Mouse (Mus musculus): ENCODE data around the gene Map4k5.

Gene Map4k5

GRCm38 (mm10) chr12:69759267-69759885 is 133.6 kb downstream of the Map4k5 start:
- in situ Hi-C loops (cut with MboI, MseI), result loop anchor here in 1 of 2 experiments (10.0 kb wide), 1 partner anchor 1185 kb away; no protein-coding TSS in a partner anchor

GRCm38 (mm10) chr12:69758221-69759185 is 134.5 kb downstream of the Map4k5 start:
- in situ Hi-C loops (cut with MboI, MseI), result loop anchor here in 1 of 2 experiments (10.0 kb wide), 1 partner anchor 1184 kb away; no protein-coding TSS in a partner anchor

DNA sequence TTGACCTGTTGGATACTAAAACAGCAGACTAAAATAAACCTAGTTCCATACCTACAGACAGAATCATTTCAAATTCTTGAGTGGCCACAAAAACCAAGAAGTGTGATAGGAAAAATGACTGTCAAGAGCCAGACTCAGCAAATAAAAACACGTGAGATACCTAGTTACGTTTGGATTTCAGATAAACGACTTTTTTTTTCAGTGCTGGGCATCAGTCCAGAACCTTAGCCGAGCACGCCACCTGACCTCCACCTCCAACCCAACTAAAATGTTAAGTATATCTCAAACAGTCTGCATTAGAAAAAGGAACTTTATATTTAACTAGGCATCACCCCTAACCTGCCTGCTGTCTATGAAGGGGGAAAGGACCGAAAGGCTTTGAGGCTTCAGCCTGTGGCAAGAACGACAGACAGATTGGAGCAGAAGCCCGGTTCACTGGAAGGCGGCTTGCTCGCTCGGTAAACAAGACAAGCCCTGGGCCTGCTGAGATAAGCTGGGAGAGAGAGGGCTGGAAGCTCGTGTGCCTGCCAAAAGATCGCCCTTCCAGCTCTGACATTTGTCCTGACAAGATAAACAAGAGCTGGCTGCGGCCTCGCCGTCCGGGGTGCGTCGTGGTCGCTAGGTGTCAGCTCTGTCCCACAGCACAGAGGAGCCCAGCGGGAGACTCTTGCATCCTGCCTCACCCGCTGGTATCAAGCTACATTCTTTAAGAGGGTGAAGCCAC is 135.4 kb downstream of the Map4k5 start:
- in situ Hi-C loops (cut with MboI, MseI), result loop anchor here in 1 of 2 experiments (10.0 kb wide), 1 partner anchor 1183 kb away; no protein-coding TSS in a partner anchor

DNA sequence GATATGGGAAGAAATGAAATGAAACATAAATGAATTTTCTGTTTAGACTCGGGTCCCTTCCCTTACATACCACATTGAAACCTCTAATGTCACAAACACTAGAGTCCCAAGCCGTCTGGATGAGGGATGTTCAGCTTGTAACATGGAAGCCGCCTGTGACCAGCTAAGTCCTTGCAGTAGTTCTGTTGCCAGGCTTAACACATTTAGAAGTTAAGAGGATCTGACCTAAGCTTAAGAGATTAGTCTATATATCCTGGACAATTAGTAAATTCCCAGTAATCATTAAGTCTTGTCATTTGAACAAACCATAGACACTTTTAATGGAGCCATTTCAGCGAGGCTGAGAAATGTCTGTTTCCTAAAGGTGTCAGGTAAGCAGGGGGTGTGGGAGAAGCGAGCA is 137.0 kb downstream of the Map4k5 start:
- in situ Hi-C loops (cut with MboI, MseI), result loop anchor here in 1 of 2 experiments (10.0 kb wide), 1 partner anchor 1181 kb away; no protein-coding TSS in a partner anchor

DNA sequence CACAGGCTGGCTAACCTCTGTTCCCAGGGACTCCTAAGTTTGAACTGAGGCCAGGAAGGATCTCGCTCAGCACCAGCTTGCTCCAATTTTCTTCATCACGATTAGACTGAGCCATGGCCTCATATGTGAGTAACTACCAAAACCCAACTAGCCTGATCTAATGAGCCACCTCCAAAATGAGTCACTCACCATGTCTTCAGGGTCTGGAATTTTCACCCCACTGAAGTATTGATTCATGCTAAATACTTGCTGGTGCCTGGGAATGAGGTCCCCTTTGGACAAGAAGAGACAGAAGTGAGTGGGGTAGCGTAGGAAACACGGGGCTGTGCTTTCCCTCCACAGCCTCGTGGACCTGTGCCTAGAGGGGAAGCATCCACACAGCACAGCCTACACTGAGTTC is 139.1 kb downstream of the Map4k5 start:
- in situ Hi-C loops (cut with MboI, MseI), result loop anchor here in 1 of 2 experiments (5.0 to 10.0 kb wide), 2 partner anchors 143 to 1179 kb away; no protein-coding TSS in a partner anchor

All from T-helper 17 cell (primary cell).